Mouse (Mus musculus) embryonic fibroblast, embryonic 13.5 days (primary cell): Measurements from ENCODE around the gene Zmat5.

Source experiments
- CTCF ChIP-seq: IDR thresholded peaks from 2 replicates; pipeline ENCODE4 v1.5.1; 2011; ENCODE audit warnings: mild to moderate bottlenecking, control low read depth, low read length, moderate library complexity, borderline replicate concordance; ENCODE audit not compliant: insufficient read depth
- POLR2A ChIP-seq: IDR thresholded peaks from 2 replicates; pipeline ENCODE4 v1.6.1; 2011; ENCODE audit warnings: low read depth, mild to moderate bottlenecking, control low read depth, low read length, moderate library complexity

DNA sequence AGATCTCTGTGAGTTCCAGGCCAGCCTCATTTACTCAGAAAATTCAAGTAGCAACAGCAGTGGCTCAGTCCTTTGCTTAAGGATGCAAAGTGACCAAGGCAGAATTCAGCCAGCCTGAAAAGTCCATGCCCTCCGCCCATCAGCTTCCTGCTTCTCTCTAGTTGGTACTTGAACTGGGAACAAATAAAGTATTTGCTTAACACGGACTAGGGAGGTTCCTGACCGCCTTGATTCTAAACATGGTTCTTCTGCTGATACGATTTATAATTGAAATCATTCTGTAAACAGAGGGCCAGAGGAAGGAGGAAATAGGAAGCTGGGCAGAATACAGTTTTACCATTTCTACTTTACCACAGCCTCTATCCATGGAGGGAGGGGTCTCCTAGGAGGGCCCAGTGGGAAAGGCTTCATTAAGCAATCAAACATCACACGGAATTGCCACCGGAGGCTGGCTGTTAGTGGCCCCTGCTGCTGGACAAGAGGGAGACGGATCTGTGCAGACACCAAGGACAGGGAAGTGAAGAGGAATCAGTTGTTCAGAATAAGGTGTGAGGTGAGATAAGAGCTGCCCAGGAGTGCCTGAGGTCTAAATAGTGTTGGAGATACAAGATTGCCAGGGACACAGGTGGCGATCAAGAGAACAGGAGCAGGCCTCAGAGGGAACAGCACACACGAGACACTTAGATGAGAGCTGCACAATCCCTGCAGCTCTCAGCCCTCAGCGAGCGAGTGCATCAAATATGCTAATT is 15.7 kb upstream of the Zmat5 start:
- no peak for TF ChIP-seq CTCF
- TF ChIP-seq POLR2A, result no peak
